Mouse (Mus musculus): ENCODE data around the gene Crtc1. TPM values are rescaled to one million over a fixed set of nuclear protein-coding genes. Genes with fewer than 3 reads are reported as not detected.
A peak's percentile ranks its signal among the peaks of the same experiment; 100 is the strongest.

The Crtc1 gene
- polyA plus RNA-seq, 1 experiment from 2014 or later = 55.9 TPM

DNA sequence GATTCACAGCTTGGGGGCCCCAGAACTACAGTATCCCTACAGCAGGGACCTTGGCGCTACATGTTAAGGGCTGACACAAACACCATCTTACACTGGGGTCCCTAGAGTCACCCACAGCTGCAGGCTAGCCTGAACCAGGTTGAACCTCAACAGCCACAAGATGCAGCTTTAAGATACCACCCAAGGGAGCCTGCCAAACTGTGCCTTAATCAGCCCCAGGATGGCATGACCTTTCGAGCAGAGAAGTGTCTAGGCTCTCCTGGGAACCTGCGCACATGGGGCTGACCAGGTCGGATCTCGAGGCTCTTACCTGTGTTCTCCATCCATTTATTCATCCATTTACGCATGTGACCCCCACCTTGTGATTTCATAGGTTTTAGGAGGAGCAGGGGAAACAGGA, 18.5 kb upstream of the Crtc1 start:
- no peaks in the 10 kb centered on the region for H3K36me3 ChIP-seq (ENCODE audit: control insufficient read depth, insufficient read depth, low read length)
- H3K27me3 ChIP-seq (ENCODE audit: control insufficient read depth, insufficient read depth, low read length) = no peaks in the 10 kb centered on the region
- no peak overlapping the region for H3K9ac ChIP-seq (replicated peaks; ENCODE audit: low read depth, low read length)
- no peak overlapping the region for H3K4me3 ChIP-seq (ENCODE audit: low read depth, low read length)
- no peak for ATAC-seq (ENCODE audit: low read depth)
- no peak overlapping the region for H3K27ac ChIP-seq (ENCODE audit: low read depth, low read length)
- H3K4me2 ChIP-seq (ENCODE audit: low read depth, low read length) = no peak overlapping the region
- H3K4me1 ChIP-seq (ENCODE audit: control insufficient read depth, insufficient read depth, low read length) = no peaks in the 10 kb centered on the region
- no peaks in the 10 kb centered on the region for H3K9me3 ChIP-seq (ENCODE audit: control insufficient read depth, low read length)
- 96% methylated on average over 6 of the region's 6 CpGs for WGBS

- H3K9me3 ChIP-seq (ENCODE audit: control insufficient read depth, low read length) = no peaks in the 10 kb centered on the region
- no peaks in the 10 kb centered on the region for H3K27me3 ChIP-seq (ENCODE audit: control insufficient read depth, insufficient read depth, low read length)
- H3K9ac ChIP-seq (replicated peaks; ENCODE audit: low read depth, low read length) = no peak overlapping the region
- H3K27ac ChIP-seq (ENCODE audit: low read depth, low read length) = no peak overlapping the region
- no peak overlapping the region for H3K4me3 ChIP-seq (ENCODE audit: low read depth, low read length)
- no peaks in the 10 kb centered on the region for H3K4me1 ChIP-seq (ENCODE audit: control insufficient read depth, insufficient read depth, low read length)
- 96% methylated on average over 1 of the region's 1 CpGs for WGBS
- ATAC-seq (ENCODE audit: low read depth) = no peak
- H3K36me3 ChIP-seq (ENCODE audit: control insufficient read depth, insufficient read depth, low read length) = 0 out of 2 replicates have a peak, but pooled peaks cover 6% of the 10 kb centered on the region
- H3K4me2 ChIP-seq (ENCODE audit: low read depth, low read length) = no peak overlapping the region
These were observed 17.6 kb upstream of the Crtc1 start for GRCm38 (mm10) chr8:70456996-70457395.

DNA sequence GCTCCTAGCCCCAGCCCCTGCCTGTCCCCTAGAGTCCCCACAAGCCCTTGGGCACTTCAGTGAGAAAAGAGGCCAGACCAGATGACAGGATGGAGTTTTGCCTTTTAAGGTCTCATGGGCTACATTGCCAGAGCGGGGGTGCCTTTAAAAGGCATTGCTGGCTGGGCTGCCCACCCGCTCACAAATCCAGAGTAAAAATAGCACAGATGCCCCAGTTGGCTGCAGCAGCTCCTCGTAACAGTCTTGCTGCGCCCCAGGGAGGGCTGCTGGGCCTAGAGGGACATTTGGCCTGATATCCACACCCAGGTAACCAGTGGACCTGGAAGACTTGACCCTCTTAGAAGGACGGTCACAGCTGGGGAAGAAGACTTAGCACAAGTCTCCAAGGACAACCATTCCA, 14.5 kb upstream of the Crtc1 start:
- Histone ChIP-seq H3K27ac (ENCODE audit: low read depth, low read length) (no peak overlapping the region), H3K27me3 (ENCODE audit: control insufficient read depth, insufficient read depth, low read length) (no peaks in the 10 kb centered on the region), H3K4me2 (ENCODE audit: low read depth, low read length) (no peak overlapping the region), H3K9ac (replicated peaks; ENCODE audit: low read depth, low read length) (no peak overlapping the region), H3K36me3 (ENCODE audit: control insufficient read depth, insufficient read depth, low read length) (peaks cover 14% of the 10 kb centered on the region), H3K4me3 (ENCODE audit: low read depth, low read length) (no peak overlapping the region), H3K4me1 (ENCODE audit: control insufficient read depth, insufficient read depth, low read length) (no peaks in the 10 kb centered on the region), H3K9me3 (ENCODE audit: control insufficient read depth, low read length) (no peaks in the 10 kb centered on the region)
- 94% methylated on average over 5 of the region's 5 CpGs for WGBS
- no peak for ATAC-seq (ENCODE audit: low read depth)

DNA sequence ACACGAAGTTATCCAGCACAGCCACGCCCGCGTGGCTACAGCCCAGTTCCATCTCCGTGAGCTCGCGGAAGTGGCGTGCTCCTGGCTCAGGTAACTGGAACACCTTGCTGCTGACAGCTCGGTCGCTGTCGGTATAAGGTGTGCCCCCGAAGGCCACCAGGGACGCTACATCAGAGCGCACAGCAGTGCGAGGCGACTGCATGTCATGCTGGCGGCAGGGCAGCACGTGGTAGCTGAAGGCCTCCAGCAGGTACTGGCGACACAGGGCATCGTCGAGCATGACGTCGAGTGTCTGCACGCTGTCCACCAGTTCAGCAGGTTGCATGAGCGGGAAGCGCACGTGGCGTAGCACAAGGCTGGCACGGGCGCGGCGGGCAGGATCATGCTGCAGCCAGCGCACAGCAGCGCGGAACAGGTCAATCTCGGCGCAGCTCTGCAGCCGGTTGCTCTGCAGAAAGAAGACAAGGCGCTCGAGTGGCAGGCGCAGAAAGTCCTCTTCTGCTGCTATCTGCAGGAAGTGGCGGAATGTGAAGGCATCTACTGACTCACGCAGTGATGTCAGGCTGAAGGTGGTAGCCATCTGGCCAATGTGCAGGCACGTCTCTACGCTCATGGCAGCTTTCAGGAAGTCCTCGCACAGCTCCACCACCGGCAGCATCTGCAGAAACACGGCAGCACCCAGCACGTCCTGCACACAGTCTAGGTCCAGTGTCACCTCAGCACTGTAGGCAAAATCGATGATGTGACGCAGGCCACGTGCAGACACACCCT, 13.0 kb upstream of the Crtc1 start:
- no peaks in the 10 kb centered on the region for H3K9me3 ChIP-seq (ENCODE audit: control insufficient read depth, low read length)
- peaks cover 14% of the 10 kb centered on the region for H3K36me3 ChIP-seq (ENCODE audit: control insufficient read depth, insufficient read depth, low read length)
- WGBS = 63% methylated on average over 52 of the region's 52 CpGs
- H3K4me2 ChIP-seq (ENCODE audit: low read depth, low read length) = no peak overlapping the region
- no peak overlapping the region for H3K9ac ChIP-seq (replicated peaks; ENCODE audit: low read depth, low read length)
- H3K4me3 ChIP-seq (ENCODE audit: low read depth, low read length) = no peak overlapping the region
- no peaks in the 10 kb centered on the region for H3K27me3 ChIP-seq (ENCODE audit: control insufficient read depth, insufficient read depth, low read length)
- no peak for ATAC-seq (ENCODE audit: low read depth)
- H3K27ac ChIP-seq (ENCODE audit: low read depth, low read length) = no peak overlapping the region
- H3K4me1 ChIP-seq (ENCODE audit: control insufficient read depth, insufficient read depth, low read length) = no peaks in the 10 kb centered on the region

DNA sequence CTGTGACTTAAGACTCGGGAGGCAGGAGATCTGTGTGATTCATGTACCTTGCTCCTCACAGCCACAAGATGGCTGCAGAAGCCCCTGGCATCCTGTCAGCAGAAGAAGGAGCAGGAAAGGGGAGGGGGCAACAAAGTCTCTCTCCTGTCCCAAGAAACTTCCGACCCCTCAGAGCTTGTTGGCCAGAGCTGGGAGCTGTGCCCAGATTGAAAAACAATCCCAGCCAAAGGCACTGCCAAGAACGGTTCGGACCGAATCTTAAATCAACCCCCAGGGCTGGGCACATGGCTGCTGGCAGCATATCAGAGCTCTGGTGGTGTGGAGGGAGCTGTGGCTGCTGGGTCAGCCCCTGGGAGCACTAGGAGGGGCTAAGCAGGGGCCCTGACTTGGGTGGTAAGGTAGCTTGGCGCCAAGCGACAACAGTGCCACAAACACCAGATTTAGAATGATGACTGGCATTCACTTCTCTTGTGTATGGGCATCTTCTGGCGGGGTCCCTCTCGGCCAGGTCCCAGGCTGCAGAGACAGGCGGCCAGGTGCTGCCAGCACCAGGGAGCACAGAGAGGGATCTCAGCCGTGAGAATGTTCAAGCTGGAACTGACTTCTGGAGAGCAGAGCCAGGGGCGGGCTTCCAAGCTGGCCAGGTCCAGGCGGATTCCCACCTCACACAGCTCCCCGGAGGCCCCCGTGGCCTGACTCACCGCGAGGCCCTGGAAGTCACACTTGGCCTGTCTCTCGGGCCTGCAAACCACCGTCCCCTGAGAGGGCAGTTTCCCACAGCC, 8.5 kb upstream of the Crtc1 start:
- peak; percentile 74; the same call in 1 of the 2 replicates for ATAC-seq (ENCODE audit: low read depth)
- H3K4me3 ChIP-seq (ENCODE audit: low read depth, low read length) = no peak overlapping the region
- no peaks in the 10 kb centered on the region for H3K9me3 ChIP-seq (ENCODE audit: control insufficient read depth, low read length)
- H3K4me2 ChIP-seq (ENCODE audit: low read depth, low read length) = no peak overlapping the region
- no peak overlapping the region for H3K9ac ChIP-seq (replicated peaks; ENCODE audit: low read depth, low read length)
- 0 out of 2 replicates have a peak overlapping the region, but pooled peaks have one; percentile 16 for H3K27ac ChIP-seq (ENCODE audit: low read depth, low read length)
- WGBS = 66% methylated on average over 19 of the region's 19 CpGs
- no peaks in the 10 kb centered on the region for H3K27me3 ChIP-seq (ENCODE audit: control insufficient read depth, insufficient read depth, low read length)
- H3K36me3 ChIP-seq (ENCODE audit: control insufficient read depth, insufficient read depth, low read length) = peaks cover 14% of the 10 kb centered on the region
- H3K4me1 ChIP-seq (ENCODE audit: control insufficient read depth, insufficient read depth, low read length) = no peaks in the 10 kb centered on the region

- H3K36me3 ChIP-seq (ENCODE audit: control insufficient read depth, insufficient read depth, low read length) = peaks cover 4% of the 10 kb centered on the region; the same call in 1 of the 2 replicates
- WGBS = 57% methylated on average over 1 of the region's 1 CpGs
- H3K4me3 ChIP-seq (ENCODE audit: low read depth, low read length) = no peak overlapping the region
- no peaks in the 10 kb centered on the region for H3K4me1 ChIP-seq (ENCODE audit: control insufficient read depth, insufficient read depth, low read length)
- no peak overlapping the region for H3K4me2 ChIP-seq (ENCODE audit: low read depth, low read length)
- H3K9ac ChIP-seq (replicated peaks; ENCODE audit: low read depth, low read length) = no peak overlapping the region
- no peaks in the 10 kb centered on the region for H3K27me3 ChIP-seq (ENCODE audit: control insufficient read depth, insufficient read depth, low read length)
- H3K9me3 ChIP-seq (ENCODE audit: control insufficient read depth, low read length) = no peaks in the 10 kb centered on the region
- H3K27ac ChIP-seq (ENCODE audit: low read depth, low read length) = no peak overlapping the region
- ATAC-seq (ENCODE audit: low read depth) = no peak
These were observed 6.6 kb upstream of the Crtc1 start for GRCm38 (mm10) chr8:70445988-70446387.

DNA sequence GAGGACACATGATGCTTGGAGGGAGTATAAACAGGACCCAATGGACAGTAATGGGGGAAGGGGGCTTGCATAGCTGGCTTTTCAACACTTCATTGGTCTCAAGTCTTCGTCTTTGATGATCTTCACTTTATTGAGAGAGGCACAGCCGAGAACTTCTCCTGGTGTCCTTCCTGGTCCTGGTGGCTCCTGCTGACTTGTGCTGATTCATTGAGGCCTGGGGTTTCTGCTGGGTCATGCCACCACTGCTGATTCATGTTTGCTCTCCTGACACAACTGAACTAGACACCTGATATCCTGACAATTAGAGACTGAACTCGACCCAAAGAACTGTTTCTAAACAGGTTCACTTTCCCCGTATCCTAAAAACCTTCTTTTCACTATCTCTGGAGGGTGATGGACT, 3.9 kb upstream of the Crtc1 start:
- Histone ChIP-seq H3K4me1 (ENCODE audit: control insufficient read depth, insufficient read depth, low read length) (peaks cover 7% of the 10 kb centered on the region), H3K27ac (ENCODE audit: low read depth, low read length) (no peak overlapping the region), H3K27me3 (ENCODE audit: control insufficient read depth, insufficient read depth, low read length) (no peaks in the 10 kb centered on the region), H3K4me3 (ENCODE audit: low read depth, low read length) (no peak overlapping the region), H3K9ac (replicated peaks; ENCODE audit: low read depth, low read length) (no peak overlapping the region), H3K4me2 (ENCODE audit: low read depth, low read length) (no peak overlapping the region), H3K9me3 (ENCODE audit: control insufficient read depth, low read length) (no peaks in the 10 kb centered on the region), H3K36me3 (ENCODE audit: control insufficient read depth, insufficient read depth, low read length) (no peaks in the 10 kb centered on the region)
- no peak for ATAC-seq (ENCODE audit: low read depth)
- 88% methylated on average over 4 of the region's 4 CpGs for WGBS

DNA sequence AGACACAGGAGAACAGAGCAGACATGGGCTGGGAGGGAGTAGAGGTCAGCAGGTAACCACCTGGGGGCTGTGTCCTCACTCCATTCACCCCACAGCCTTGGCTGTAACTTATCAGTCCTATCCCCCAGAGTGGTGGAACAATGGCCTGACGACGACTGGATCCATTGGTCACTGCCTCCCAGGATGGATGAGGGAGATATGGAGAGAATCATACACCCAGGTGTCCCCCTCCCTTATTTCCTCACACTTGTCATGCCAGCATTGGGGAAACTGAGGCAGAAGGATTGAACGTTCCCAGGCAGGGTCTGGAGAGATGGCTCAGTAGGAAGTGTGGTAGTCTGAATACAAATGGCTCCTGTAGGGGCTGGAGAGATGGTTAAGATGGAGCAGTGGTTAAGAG, 2.2 kb upstream of the Crtc1 start:
- no peak overlapping the region for H3K27ac ChIP-seq (ENCODE audit: low read depth, low read length)
- no peaks in the 10 kb centered on the region for H3K36me3 ChIP-seq (ENCODE audit: control insufficient read depth, insufficient read depth, low read length)
- ATAC-seq (ENCODE audit: low read depth) = no peak
- no peaks in the 10 kb centered on the region for H3K27me3 ChIP-seq (ENCODE audit: control insufficient read depth, insufficient read depth, low read length)
- no peak overlapping the region for H3K9ac ChIP-seq (replicated peaks; ENCODE audit: low read depth, low read length)
- H3K4me2 ChIP-seq (ENCODE audit: low read depth, low read length) = no peak overlapping the region
- 68% methylated on average over 3 of the region's 3 CpGs for WGBS
- H3K4me3 ChIP-seq (ENCODE audit: low read depth, low read length) = no peak overlapping the region
- no peaks in the 10 kb centered on the region for H3K9me3 ChIP-seq (ENCODE audit: control insufficient read depth, low read length)
- H3K4me1 ChIP-seq (ENCODE audit: control insufficient read depth, insufficient read depth, low read length) = peaks cover 16% of the 10 kb centered on the region

- no peak for ATAC-seq (ENCODE audit: low read depth)
- Histone ChIP-seq H3K9ac (replicated peaks; ENCODE audit: low read depth, low read length) (no peak overlapping the region), H3K4me2 (ENCODE audit: low read depth, low read length) (peak overlapping the region; percentile 73), H3K4me1 (ENCODE audit: control insufficient read depth, insufficient read depth, low read length) (peaks cover 16% of the 10 kb centered on the region), H3K9me3 (ENCODE audit: control insufficient read depth, low read length) (no peaks in the 10 kb centered on the region), H3K36me3 (ENCODE audit: control insufficient read depth, insufficient read depth, low read length) (no peaks in the 10 kb centered on the region), H3K27me3 (ENCODE audit: control insufficient read depth, insufficient read depth, low read length) (no peaks in the 10 kb centered on the region), H3K4me3 (ENCODE audit: low read depth, low read length) (peak overlapping the region; percentile 61; the same call in 1 of the 2 replicates), H3K27ac (ENCODE audit: low read depth, low read length) (no peak overlapping the region)
- 38% methylated on average over 3 of the region's 3 CpGs for WGBS
These were observed 867 bp upstream of the Crtc1 start for GRCm38 (mm10) chr8:70440246-70440645.

Data from neural tube, embryonic 14.5 days (tissue).